Mouse (Mus musculus) bone marrow macrophage, adult 2 months (primary cell): Measurements from ENCODE around the gene Myl6b. TPM values are rescaled to one million over a fixed set of nuclear protein-coding genes. Genes with fewer than 3 reads are reported as not detected.
"Not testable (repeated sequence)": the region's sequence is repeated elsewhere in the genome, so short reads cannot be mapped to it uniquely, and the experiment has no call there.

ENCODE experiments used
- H3K27ac ChIP-seq: 2 replicates; pipeline ENCODE4 v1.5.1; 2012; ENCODE audit warnings: low read depth, low read length; ENCODE audit not compliant: insufficient read depth
- H3K4me1 ChIP-seq: 2 replicates; pipeline ENCODE4 v1.6.1; 2012; ENCODE audit warnings: low read length; ENCODE audit not compliant: control insufficient read depth, insufficient read depth
- H3K4me3 ChIP-seq: 2 replicates; pipeline ENCODE4 v1.5.1; 2012; ENCODE audit warnings: mild to moderate bottlenecking, low read length, moderate library complexity; ENCODE audit not compliant: insufficient read depth
- CTCF ChIP-seq: IDR thresholded peaks from 2 replicates; pipeline ENCODE4 v1.5.1; 2012; ENCODE audit warnings: low read depth, mild to moderate bottlenecking, low read length, moderate library complexity
- POLR2A ChIP-seq: IDR thresholded peaks from 2 replicates; pipeline ENCODE4 v1.6.1; 2012; ENCODE audit warnings: mild to moderate bottlenecking, low read depth, low read length, borderline replicate concordance
- polyA plus RNA-seq: library from polyadenylated mRNA; stranded (reverse); fragments of >200 nt; gene quantifications from 2 replicates; pipeline ENCODE4 v1.2.4, GENCODE M21; 2012; ENCODE audit not compliant: missing spikeins, insufficient read depth, insufficient read length

Myl6b gene
- polyA plus RNA-seq, 1 experiment: 3.9 TPM

DNA sequence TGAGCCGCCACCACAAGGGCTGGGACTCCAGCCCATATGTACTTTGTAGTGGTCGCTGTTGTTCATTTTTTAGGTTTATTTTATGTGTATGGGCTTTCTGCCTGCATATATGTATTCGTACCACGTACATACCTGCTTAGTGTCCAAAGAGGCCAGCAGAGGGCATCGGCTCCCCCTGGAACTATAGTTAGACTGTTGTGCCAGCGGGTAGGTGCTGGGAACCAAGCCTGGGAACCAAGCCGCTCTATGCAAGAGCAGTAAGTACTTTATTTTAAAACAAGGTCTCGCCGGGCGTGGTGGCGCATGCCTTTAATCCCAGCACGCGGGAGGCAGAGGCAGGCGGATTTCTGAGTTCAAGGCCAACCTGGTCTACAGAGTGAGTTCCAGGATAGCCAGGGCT lies 7.5 kb upstream of the Myl6b start:
- Histone ChIP-seq H3K27ac (no peak overlapping the region), H3K4me3 (no peak overlapping the region), H3K4me1 (peaks cover 12% of the 10 kb centered on the region)
- 0 out of 2 replicates have a peak, but pooled peaks have one; percentile 10 for TF ChIP-seq CTCF
- TF ChIP-seq POLR2A: no peak

DNA sequence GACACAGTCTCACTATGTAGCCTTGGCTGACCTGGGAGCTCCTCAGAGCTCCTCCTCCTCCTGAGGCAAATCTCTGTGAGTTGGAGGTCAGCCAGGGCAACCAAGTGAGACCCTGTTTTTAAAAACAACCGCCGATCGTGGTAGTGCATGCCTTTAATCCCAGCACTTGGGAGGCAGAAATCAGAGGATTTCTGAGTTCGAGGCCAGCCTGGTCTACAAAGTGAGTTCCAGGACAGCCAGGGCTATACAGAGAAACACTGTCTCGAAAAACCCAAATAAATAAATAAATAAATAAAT lies 6.8 kb upstream of the Myl6b start:
- H3K27ac ChIP-seq, H3K4me3 ChIP-seq: not testable (repeated sequence)
- H3K4me1 ChIP-seq: peaks cover 12% of the 10 kb centered on the region

DNA sequence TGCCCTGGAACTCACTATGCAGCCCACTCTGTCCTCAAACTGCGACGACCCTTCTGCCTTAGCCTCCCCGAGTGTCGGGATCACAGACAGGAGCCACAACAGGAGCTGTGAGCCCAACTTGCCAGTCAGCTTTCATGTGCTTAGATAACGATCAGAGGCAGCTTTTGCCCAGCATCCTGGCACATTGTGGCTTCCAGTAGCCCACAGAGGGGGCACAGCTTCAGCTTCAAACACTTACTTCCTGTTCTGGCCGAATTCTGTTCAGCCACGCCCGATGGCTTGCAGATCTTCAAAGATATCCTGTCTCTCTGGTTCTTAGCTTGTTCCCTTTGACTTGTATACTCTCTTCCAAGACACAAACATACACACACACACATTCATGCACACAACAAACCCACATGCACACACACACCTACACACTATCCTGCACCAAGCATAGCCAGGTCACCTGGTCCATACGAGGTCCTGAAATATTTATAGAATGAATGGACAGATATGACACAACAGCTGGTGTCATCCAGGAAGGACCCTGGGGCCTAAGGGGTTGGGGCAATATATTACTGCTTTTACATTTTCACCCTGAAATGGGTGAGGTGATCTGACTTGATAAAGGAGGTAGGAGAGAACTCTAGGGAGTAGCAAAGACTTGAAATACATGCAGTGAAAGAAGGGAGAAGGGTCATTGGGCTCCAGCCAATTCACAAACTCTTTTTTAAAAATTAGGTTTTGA lies 6.3 kb upstream of the Myl6b start:
- no peak for TF ChIP-seq POLR2A
- no peak for TF ChIP-seq CTCF
- no peak overlapping the region for H3K4me3 ChIP-seq
- peaks cover 12% of the 10 kb centered on the region for H3K4me1 ChIP-seq
- H3K27ac ChIP-seq: peak overlapping the region; percentile 25

DNA sequence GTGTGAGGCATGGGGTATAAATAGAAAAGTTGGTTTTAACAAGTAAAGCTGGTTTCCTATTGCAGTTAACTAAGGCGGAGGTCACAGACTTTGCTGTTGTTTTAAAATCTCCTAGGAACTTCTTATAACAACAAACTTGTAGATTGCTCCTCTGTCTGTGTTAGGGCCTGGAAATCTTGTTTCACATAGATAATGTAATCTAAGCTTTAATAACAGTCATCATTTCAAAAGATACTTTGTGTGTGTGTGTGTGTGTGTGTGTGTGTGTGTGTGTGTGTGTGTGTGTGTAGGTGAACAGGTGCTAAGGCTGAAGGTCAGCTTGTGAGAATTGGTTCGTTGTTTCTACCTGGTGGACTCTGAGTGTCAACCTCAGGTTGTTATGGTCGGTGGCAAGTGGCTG lies 5.5 kb upstream of the Myl6b start:
- no peak for TF ChIP-seq POLR2A
- no peak for TF ChIP-seq CTCF
- Histone ChIP-seq H3K4me1 (peaks cover 15% of the 10 kb centered on the region), H3K4me3 (no peak overlapping the region), H3K27ac (no peak overlapping the region)

DNA sequence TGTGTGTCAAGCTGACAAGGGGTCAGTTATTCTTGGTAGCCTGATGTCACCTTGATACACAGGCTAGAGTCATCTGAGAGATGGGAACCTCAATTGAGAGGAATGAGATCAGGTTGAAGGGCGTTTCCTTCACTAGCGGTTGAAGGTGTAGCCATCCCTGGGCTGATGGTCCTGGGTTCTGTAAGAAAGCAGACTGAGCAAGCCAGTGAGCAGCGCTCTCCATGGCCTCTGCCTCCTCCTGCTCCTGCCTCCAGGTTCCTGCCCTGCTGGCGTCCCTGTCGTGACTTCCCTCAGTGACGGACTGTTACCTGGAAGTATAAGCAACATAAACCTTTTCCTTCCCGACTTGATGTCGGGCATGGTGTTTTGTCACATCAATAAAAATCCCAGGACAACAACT lies 5.0 kb upstream of the Myl6b start:
- H3K27ac ChIP-seq: no peak overlapping the region
- H3K4me1 ChIP-seq: peaks cover 15% of the 10 kb centered on the region
- TF ChIP-seq CTCF: no peak
- no peak for TF ChIP-seq POLR2A
- no peak overlapping the region for H3K4me3 ChIP-seq

DNA sequence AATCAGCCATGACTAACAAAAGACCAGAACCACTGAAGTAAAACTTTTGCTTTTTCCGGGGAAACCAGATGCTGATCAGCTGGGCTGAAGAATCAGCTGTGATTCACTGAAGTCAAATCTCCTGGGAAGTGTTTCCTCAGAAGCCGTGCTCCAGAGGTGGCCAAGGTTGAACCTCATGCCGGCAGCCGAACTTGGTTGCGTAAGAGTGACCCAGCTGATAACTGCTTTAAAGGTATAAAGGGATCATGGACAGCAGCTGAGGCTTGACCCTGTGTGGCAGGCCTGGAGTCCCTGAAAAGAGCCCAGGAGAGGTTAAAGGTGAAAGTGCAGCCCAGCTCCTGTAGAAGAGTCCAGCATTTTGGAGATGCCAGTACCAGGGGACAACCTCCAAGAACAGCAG lies 3.9 kb upstream of the Myl6b start:
- H3K4me3 ChIP-seq: no peak overlapping the region
- no peak for TF ChIP-seq CTCF
- no peak for TF ChIP-seq POLR2A
- H3K27ac ChIP-seq: no peak overlapping the region
- H3K4me1 ChIP-seq: peaks cover 19% of the 10 kb centered on the region

DNA sequence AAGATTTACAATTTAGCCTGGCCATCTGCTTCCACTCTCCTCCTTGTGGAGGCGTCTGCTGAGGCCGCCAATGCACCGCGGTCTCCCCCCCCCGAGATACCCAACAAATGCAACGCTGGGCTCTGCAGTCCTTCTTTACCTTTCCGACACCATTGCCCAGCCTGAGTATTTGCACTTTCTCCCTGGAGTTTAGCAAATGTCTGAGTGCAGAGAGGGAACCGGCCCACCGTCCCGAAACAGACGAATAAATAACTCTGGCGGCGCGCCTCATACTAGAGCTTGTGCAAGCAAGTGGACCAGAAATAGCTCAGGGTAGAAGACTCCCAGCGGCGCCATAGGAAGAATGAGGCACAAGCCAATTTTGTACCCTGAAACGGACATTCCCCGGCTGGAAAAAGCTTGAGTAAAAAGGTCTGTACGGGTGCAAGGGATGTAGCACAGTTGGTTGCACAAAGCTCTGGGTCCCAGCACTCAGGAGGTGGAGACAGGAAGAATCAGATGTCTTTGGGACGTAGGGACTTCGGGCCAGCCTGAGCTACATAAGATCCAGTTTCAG lies 709 bp upstream of the Myl6b start:
- H3K4me3 ChIP-seq: peak overlapping the region; percentile 61
- no peak for TF ChIP-seq CTCF
- TF ChIP-seq POLR2A: no peak
- H3K27ac ChIP-seq: peak overlapping the region; percentile 79
- H3K4me1 ChIP-seq: peaks cover 23% of the 10 kb centered on the region

DNA sequence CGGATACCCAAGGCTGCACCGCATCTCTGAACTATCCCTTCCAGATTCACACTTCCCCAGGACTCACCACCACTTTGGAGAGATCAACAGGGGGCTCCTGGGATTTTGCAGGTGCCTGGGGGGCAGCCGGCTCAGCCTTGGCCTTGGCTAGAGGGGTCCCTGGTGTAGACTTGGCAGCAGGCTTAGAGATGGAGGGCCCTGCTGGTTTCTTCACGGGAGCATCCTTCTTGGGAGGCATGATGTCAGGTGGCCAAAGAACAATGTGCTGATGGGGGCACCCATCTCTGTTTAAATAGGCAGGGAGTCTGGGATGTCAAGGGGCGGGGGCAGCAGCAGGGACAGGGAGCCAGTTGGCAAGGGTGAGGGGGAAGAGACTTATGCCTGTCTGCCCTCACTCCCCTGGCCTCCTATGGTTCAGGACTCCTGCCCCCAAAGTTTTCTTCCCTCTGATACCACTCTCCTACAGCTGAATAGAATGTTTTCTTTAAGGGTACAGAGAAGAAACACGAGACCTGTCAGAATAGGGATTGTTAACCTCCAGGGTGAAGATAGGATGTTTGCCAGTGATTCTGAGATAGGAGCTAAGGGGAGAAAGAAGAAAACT lies 1.2 kb downstream of the Myl6b start:
- H3K4me1 ChIP-seq: peaks cover 22% of the 10 kb centered on the region
- H3K27ac ChIP-seq: no peak overlapping the region
- no peak overlapping the region for H3K4me3 ChIP-seq
- no peak for TF ChIP-seq POLR2A
- TF ChIP-seq CTCF: no peak

DNA sequence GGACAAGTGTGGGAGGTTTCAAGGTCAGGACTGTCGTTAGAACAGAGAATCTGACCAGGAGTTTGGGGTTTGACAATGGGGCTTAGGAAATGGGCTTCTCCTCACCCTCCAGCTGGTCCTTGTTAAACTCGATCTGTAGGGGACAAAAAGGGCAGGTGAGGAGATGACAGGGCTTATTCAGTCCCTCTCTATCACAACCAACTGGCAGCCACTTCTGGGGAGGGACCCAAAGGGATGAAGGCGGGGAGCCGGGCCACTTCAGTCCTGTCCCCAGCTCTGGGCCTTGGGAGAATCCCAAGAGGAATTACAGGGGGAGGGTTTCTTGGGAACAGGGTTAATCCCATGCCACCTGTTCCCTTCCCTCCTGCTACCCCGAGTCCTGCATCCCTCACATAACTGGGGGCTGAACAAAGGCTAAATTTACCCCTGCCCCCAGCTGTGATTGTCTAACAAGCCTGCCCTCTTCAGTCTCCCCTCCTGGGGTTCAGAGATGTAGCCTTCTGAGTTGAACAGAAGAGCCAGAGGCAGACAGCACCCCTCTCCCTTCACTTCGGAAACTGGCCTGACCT lies 1.9 kb downstream of the Myl6b start:
- Histone ChIP-seq H3K4me3 (no peak overlapping the region), H3K4me1 (peaks cover 27% of the 10 kb centered on the region), H3K27ac (no peak overlapping the region)
- TF ChIP-seq CTCF (no peak), POLR2A (no peak)

DNA sequence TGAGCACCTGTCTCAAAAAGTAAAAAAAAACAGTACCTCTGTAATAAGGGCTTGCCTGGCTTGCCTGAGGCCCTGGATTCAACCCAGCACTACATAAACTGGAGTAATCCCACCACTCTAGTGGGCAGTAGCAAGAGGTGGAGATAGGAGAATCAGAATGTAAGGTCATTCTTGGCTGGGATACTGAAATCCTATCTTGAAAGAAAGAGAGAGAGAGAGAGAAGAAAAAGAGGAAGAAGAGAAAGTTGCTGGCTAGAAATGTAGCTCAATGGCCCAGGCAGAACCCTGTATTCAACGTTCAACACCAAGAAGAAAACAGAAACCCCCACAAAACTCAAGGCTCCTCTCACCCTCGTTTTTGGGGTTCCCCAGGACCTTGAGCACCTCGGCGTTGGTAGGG lies 2.6 kb downstream of the Myl6b start:
- H3K27ac ChIP-seq: no peak overlapping the region
- TF ChIP-seq POLR2A (no peak), CTCF (no peak)
- H3K4me3 ChIP-seq: no peak overlapping the region
- H3K4me1 ChIP-seq: peaks cover 32% of the 10 kb centered on the region
